ENCODE assay signal across 10 mouse cellular contexts in the genomic region with DNA sequence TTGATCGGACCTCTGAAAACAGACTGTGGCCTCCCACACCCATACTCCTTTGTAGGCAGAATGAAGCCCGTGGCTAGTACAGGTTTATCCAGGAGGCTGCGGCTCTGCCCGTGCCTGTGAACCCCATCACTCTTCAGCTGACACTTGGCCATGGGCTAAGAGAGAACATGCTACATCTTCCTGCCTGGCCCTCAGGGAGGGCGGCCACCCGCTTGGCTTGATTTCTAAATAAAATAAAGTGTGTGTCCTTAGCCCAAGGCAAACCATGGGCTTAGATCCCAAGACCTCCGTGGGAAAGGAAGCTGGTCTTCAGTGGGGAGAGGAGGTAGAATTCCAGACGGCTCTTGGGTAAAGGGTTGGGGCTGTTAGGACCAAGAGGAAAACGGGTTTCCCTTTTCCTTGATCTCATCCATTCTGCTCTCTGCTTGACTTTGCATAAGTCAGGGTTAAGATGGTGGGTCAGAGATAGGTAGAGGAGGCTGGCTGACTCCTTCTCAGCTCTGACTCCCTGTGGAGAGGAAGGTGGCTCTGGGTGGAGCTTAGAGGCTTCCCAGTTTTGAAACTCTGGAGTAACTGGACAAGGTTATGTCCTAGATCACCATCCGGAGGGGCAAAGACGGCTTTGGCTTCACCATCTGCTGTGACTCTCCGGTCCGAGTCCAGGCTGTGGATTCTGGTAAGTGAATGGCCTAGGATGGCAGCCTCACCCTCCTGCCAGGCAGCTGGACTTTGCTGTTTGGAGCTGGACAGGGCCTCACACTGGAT.
A peak's percentile ranks its signal among the peaks of the same experiment; 100 is the strongest.
DNase-seq lines count a peak whose midpoint lies in the region; ATAC-seq and TF ChIP-seq lines count a peak whose summit lies in the region.
"Had no signal": no experiment of that assay in that cellular context is flagged by ENCODE, and none has a peak within 500 bp of the region (broad histone marks: within the 10 kb centered on the region; RNA-seq: fewer than 3 reads in every experiment).

No protein-coding gene starts in this region.

- 69% methylated on average over 13 of the region's 13 CpGs for WGBS in heart, embryonic 14.5 days
- WGBS in lung, postnatal 0 days = 63% methylated on average over 13 of the region's 13 CpGs
- 87% methylated on average over 13 of the region's 13 CpGs for whole genome bisulfite sequencing in forebrain, embryonic 12.5 days
- WGBS in limb, embryonic 13.5 days = 74% methylated on average over 13 of the region's 13 CpGs

- peak overlapping the region in 1 of 2 experiments; percentile 25; a peak in 1 of 4 replicates for H3K4me3 ChIP-seq in heart, embryonic 14.5 days (ENCODE audit: control insufficient read depth in 1 of 2, insufficient read depth in 1 of 2, low read depth in 1 of 2, low read length in 2 of 2)
- no peak overlapping the region for H3K4me3 ChIP-seq in lung, postnatal 0 days (ENCODE audit: low read depth, low read length)
- H3K4me3 ChIP-seq in forebrain, embryonic 12.5 days (replicated peaks) = no peak overlapping the region
- H3K4me3 ChIP-seq in limb, embryonic 13.5 days = no peak overlapping the region
- H3K4me3 ChIP-seq: limb, embryonic 15.5 days had no signal

- no peak for DNase-seq in heart, adult 8-10 months (ENCODE audit: low spot score)
- DNase-seq in lung, postnatal 0 days (ENCODE audit: low spot score) = no peak
- no peak for DNase-seq in lung, postnatal 10 days
- DNase-seq in adrenal gland, postnatal 4 days (ENCODE audit: low spot score in 2 of 2) = no peak
- DNase-seq: cerebellum, adult 8-10 months; thymus, postnatal 25 days had no signal

- peaks cover 18% of the 10 kb centered on the region for H3K27me3 ChIP-seq in heart, embryonic 14.5 days (ENCODE audit: control insufficient read depth, insufficient read depth, low read length)
- no peaks in the 10 kb centered on the region for H3K27me3 ChIP-seq in lung, postnatal 0 days (replicated peaks; ENCODE audit: insufficient read depth, low read length)
- H3K27me3 ChIP-seq in forebrain, embryonic 12.5 days = no peaks in the 10 kb centered on the region
- H3K27me3 ChIP-seq in limb, embryonic 13.5 days = no peaks in the 10 kb centered on the region
- H3K27me3 ChIP-seq: limb, embryonic 15.5 days had no signal

- H3K27ac ChIP-seq in heart, embryonic 14.5 days (replicated peaks in 1 of 2; ENCODE audit: control insufficient read depth in 1 of 2, insufficient read depth in 1 of 2, low read depth in 2 of 2, low read length in 2 of 2) = peak overlapping the region; percentile 49 to 84; a peak in 3 of 4 replicates
- H3K27ac ChIP-seq in lung, postnatal 0 days (ENCODE audit: low read length) = no peak overlapping the region
- H3K27ac ChIP-seq in forebrain, embryonic 12.5 days = 0 out of 2 replicates have a peak overlapping the region, but pooled peaks have one; percentile 83
- H3K27ac ChIP-seq in limb, embryonic 13.5 days = peak overlapping the region; percentile 15; the same call in 1 of the 2 replicates

- no peaks in the 10 kb centered on the region for H3K9me3 ChIP-seq in heart, embryonic 14.5 days (ENCODE audit: control insufficient read depth, low read length)
- no peaks in the 10 kb centered on the region for H3K9me3 ChIP-seq in lung, postnatal 0 days (ENCODE audit: low read length)
- H3K9me3 ChIP-seq in forebrain, embryonic 12.5 days = no peaks in the 10 kb centered on the region
- H3K9me3 ChIP-seq in limb, embryonic 13.5 days = no peaks in the 10 kb centered on the region
- H3K9me3 ChIP-seq: limb, embryonic 15.5 days had no signal

- peak overlapping the region; percentile 54 for H3K9ac ChIP-seq in heart, embryonic 14.5 days (ENCODE audit: low read length)
- no peak overlapping the region for H3K9ac ChIP-seq in lung, postnatal 0 days (replicated peaks; ENCODE audit: low read depth)
- H3K9ac ChIP-seq in forebrain, embryonic 12.5 days = no peak overlapping the region
- H3K9ac ChIP-seq in limb, embryonic 13.5 days = no peak overlapping the region
- H3K9ac ChIP-seq: limb, embryonic 15.5 days had no signal

- ATAC-seq in heart, embryonic 14.5 days (ENCODE audit: insufficient number of reproducible peaks, insufficient read depth, low FRiP score, low read depth) = no peak
- no peak for ATAC-seq in lung, postnatal 0 days
- ATAC-seq in forebrain, embryonic 12.5 days (ENCODE audit: low FRiP score) = no peak
- no peak for ATAC-seq in limb, embryonic 13.5 days (ENCODE audit: low FRiP score, low read depth)

- H3K4me1 ChIP-seq in heart, embryonic 14.5 days (ENCODE audit: control insufficient read depth in 2 of 2, insufficient read depth in 2 of 2, low read length in 2 of 2) = peaks cover 40 to 41% of the 10 kb centered on the region in 2 experiments
- peaks cover 4% of the 10 kb centered on the region for H3K4me1 ChIP-seq in lung, postnatal 0 days (ENCODE audit: insufficient read depth, low read depth, low read length)
- H3K4me1 ChIP-seq in forebrain, embryonic 12.5 days = peaks cover 54% of the 10 kb centered on the region
- peaks cover 63% of the 10 kb centered on the region for H3K4me1 ChIP-seq in limb, embryonic 13.5 days

- peaks cover 8% of the 10 kb centered on the region for H3K36me3 ChIP-seq in heart, embryonic 14.5 days (ENCODE audit: control insufficient read depth, insufficient read depth, low read length)
- H3K36me3 ChIP-seq in lung, postnatal 0 days (ENCODE audit: insufficient read depth, low read length) = no peaks in the 10 kb centered on the region
- H3K36me3 ChIP-seq in forebrain, embryonic 12.5 days (replicated peaks) = peaks cover 15% of the 10 kb centered on the region
- no peaks in the 10 kb centered on the region for H3K36me3 ChIP-seq in limb, embryonic 13.5 days
- H3K36me3 ChIP-seq: limb, embryonic 15.5 days had no signal

- TF ChIP-seq CTCF in lung, postnatal 0 days (IDR thresholded peaks at IDR 0.05) = no peak

- peak overlapping the region; percentile 56 for H3K4me2 ChIP-seq in heart, embryonic 14.5 days (ENCODE audit: low read length)
- H3K4me2 ChIP-seq in lung, postnatal 0 days (replicated peaks; ENCODE audit: low read depth, low read length) = peak overlapping the region; percentile 45; the same call in 1 of the 2 replicates
- H3K4me2 ChIP-seq in forebrain, embryonic 12.5 days = no peak overlapping the region
- no peak overlapping the region for H3K4me2 ChIP-seq in limb, embryonic 13.5 days (replicated peaks)
- H3K4me2 ChIP-seq: limb, embryonic 15.5 days had no signal

- TF ChIP-seq EP300 in lung, postnatal 0 days (IDR thresholded peaks at IDR 0.05) = no peak

Comparison
In these comparisons a context has a peak if more than half of its experiments do, and no peak if none do; other contexts are left out.
1. H3K4me2 ChIP-seq: peak in heart, embryonic 14.5 days (single experiment) and lung, postnatal 0 days (single experiment); none in forebrain, embryonic 12.5 days (single experiment) and limb, embryonic 13.5 days (single experiment).